Mouse (Mus musculus) liver, embryonic 13.5 days (tissue): Measurements from ENCODE around the gene Osgin1. TPM values are rescaled to one million over a fixed set of nuclear protein-coding genes. Genes with fewer than 3 reads are reported as not detected.

Experiments used
- ATAC-seq: fragments of 200-750 bp; cut with Nextera tagmentation; 2 replicates; pipeline ENCODE4 v1.8.0; 2017; ENCODE audit warnings: low read depth, mild to moderate bottlenecking, moderate number of reproducible peaks, moderate library complexity
- DNase-seq: peaks from one replicate; pipeline ENCODE4 v3.0.0; 2022
- H3K27ac ChIP-seq: fragments of 300-500 bp; sonication (generic); 2 replicates; pipeline ENCODE4 v1.5.1; 2015; ENCODE audit warnings: moderate library complexity, mild to moderate bottlenecking, inconsistent platforms
- H3K27me3 ChIP-seq: fragments of 300-500 bp; sonication (generic); 2 replicates; pipeline ENCODE4 v1.6.1; 2015; ENCODE audit warnings: mild to moderate bottlenecking, inconsistent platforms
- H3K36me3 ChIP-seq: fragments of 300-500 bp; sonication (generic); 2 replicates; pipeline ENCODE4 v1.6.1; 2015; ENCODE audit warnings: mild to moderate bottlenecking, inconsistent platforms
- H3K4me1 ChIP-seq: fragments of 300-500 bp; sonication (generic); replicated peaks from 2 replicates; pipeline ENCODE4 v1.6.1; 2015; ENCODE audit warnings: inconsistent platforms
- H3K4me2 ChIP-seq: fragments of 300-500 bp; sonication (generic); 2 replicates; pipeline ENCODE4 v1.6.1; 2015; ENCODE audit warnings: inconsistent platforms, mild to moderate bottlenecking, moderate library complexity
- H3K4me3 ChIP-seq: fragments of 300-500 bp; sonication (generic); replicated peaks from 2 replicates; pipeline ENCODE4 v1.5.1; 2015; ENCODE audit warnings: mild to moderate bottlenecking, inconsistent platforms
- H3K9ac ChIP-seq: fragments of 300-500 bp; sonication (generic); 2 replicates; pipeline ENCODE4 v1.6.1; 2015; ENCODE audit warnings: mild to moderate bottlenecking, inconsistent platforms
- H3K9me3 ChIP-seq: fragments of 300-500 bp; sonication (generic); replicated peaks from 2 replicates; pipeline ENCODE4 v1.6.1; 2016; ENCODE audit warnings: inconsistent platforms
- WGBS: fragments of 180-500 bp; shearing (Covaris S2); methylation state at CpG from one replicate; pipeline ENCODE4 v1.1.7; 2015; ENCODE audit not compliant: insufficient replicate concordance; 5-methylcytosine and 5-hydroxymethylcytosine counted together
- polyA plus RNA-seq: library from polyadenylated mRNA; unstranded; fragments of >200 nt; fragmentation: Nextera tagmentation; extraction: Ambion mirVana; gene quantifications from 2 replicates; pipeline ENCODE4 v1.2.1, GENCODE M21; 2015

The Osgin1 gene
- polyA plus RNA-seq, 1 experiment from 2014 or later: 13.0 TPM

GRCm38 (mm10) chr8:119466794-119467193, 32.9 kb downstream of the Osgin1 start:
- 60% methylated on average over 10 of the region's 10 CpGs for WGBS
- Histone ChIP-seq H3K4me3 (no peak overlapping the region), H3K9ac (no peak overlapping the region), H3K27me3 (peaks cover 43% of the 10 kb centered on the region), H3K36me3 (no peaks in the 10 kb centered on the region), H3K4me2 (no peak overlapping the region), H3K9me3 (no peaks in the 10 kb centered on the region), H3K4me1 (peaks cover 7% of the 10 kb centered on the region), H3K27ac (no peak overlapping the region)
- DNase-seq: no peak
- no peak for ATAC-seq

GRCm38 (mm10) chr8:119468091-119468490, 34.2 kb downstream of the Osgin1 start:
- Histone ChIP-seq H3K9me3 (no peaks in the 10 kb centered on the region), H3K9ac (no peak overlapping the region), H3K4me1 (peaks cover 7% of the 10 kb centered on the region), H3K27ac (no peak overlapping the region), H3K36me3 (no peaks in the 10 kb centered on the region), H3K4me3 (no peak overlapping the region), H3K4me2 (no peak overlapping the region), H3K27me3 (peaks cover 43% of the 10 kb centered on the region)
- WGBS: 67% methylated on average over 8 of the region's 8 CpGs
- no peak for ATAC-seq
- DNase-seq: no peak

GRCm38 (mm10) chr8:119478684-119479083, 44.8 kb downstream of the Osgin1 start:
- H3K4me3 ChIP-seq: no peak overlapping the region
- no peaks in the 10 kb centered on the region for H3K4me1 ChIP-seq
- H3K4me2 ChIP-seq: no peak overlapping the region
- no peaks in the 10 kb centered on the region for H3K27me3 ChIP-seq
- H3K36me3 ChIP-seq: no peaks in the 10 kb centered on the region
- ATAC-seq (no peak), DNase-seq (no peak)
- H3K9ac ChIP-seq: no peak overlapping the region
- no peak overlapping the region for H3K27ac ChIP-seq
- WGBS: 19% methylated on average over 5 of the region's 5 CpGs
- no peaks in the 10 kb centered on the region for H3K9me3 ChIP-seq

GRCm38 (mm10) chr8:119484145-119484896, 50.4 kb downstream of the Osgin1 start:
- no peak overlapping the region for H3K27ac ChIP-seq
- no peaks in the 10 kb centered on the region for H3K36me3 ChIP-seq
- DNase-seq: no peak
- WGBS: 74% methylated on average over 11 of the region's 11 CpGs
- no peak overlapping the region for H3K4me2 ChIP-seq
- ATAC-seq: no peak
- no peaks in the 10 kb centered on the region for H3K9me3 ChIP-seq
- H3K4me3 ChIP-seq: no peak overlapping the region
- no peaks in the 10 kb centered on the region for H3K27me3 ChIP-seq
- H3K9ac ChIP-seq: no peak overlapping the region
- H3K4me1 ChIP-seq: peaks cover 12% of the 10 kb centered on the region

DNA sequence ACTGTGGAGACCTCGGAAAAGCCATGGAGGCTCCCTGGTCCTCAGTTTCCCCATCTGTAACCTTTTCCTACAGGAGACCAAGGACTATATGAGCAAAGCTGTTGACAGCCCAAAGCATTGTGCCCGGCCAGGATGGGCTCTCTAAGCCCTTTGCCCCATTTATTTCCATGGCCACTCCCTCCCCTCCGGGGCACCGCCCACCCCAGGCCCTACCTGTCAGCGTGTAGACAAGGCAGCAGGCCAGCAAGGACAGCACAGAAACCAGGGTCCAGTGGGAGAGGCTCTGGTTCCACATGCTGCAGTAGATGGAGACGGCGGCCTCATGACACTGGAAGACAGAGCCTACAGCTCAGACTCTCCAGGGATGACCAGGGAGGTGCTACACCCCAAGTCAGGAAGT, 53.2 kb downstream of the Osgin1 start:
- ATAC-seq (no peak), DNase-seq (no peak)
- Histone ChIP-seq H3K4me1 (peaks cover 26% of the 10 kb centered on the region), H3K4me3 (no peak overlapping the region), H3K27ac (no peak overlapping the region), H3K4me2 (no peak overlapping the region), H3K9ac (no peak overlapping the region), H3K27me3 (0 out of 2 replicates have a peak, but pooled peaks cover 9% of the 10 kb centered on the region), H3K36me3 (no peaks in the 10 kb centered on the region), H3K9me3 (no peaks in the 10 kb centered on the region)
- WGBS: 65% methylated on average over 7 of the region's 7 CpGs

Other genes starting within 250 kb of the Osgin1 start
- 86.8 and 94.9 TPM in 2 replicates for gene Hsbp1, start 89.6 kb upstream of the Osgin1 start, polyA plus RNA-seq
- 7.3 and 7.7 TPM in 2 replicates for gene Mlycd, start 39.2 kb upstream of the Osgin1 start, polyA plus RNA-seq
- gene Necab2, start 12.6 kb downstream of the Osgin1 start, polyA plus RNA-seq: 0.05 TPM in 1 of 2 replicates, not detected in the other
- not detected in 2 replicates for gene Slc38a8, start 67.6 kb downstream of the Osgin1 start, polyA plus RNA-seq
- 27.7 and 32.1 TPM in 2 replicates for gene Mbtps1, start 124.6 kb downstream of the Osgin1 start, polyA plus RNA-seq
- 18.5 and 19.8 TPM in 2 replicates for gene Hsdl1, start 141.1 kb downstream of the Osgin1 start, polyA plus RNA-seq
- 0.05 and 0.07 TPM in 2 replicates for gene Dnaaf1, start 141.1 kb downstream of the Osgin1 start, polyA plus RNA-seq
- 6.6 and 6.8 TPM in 2 replicates for gene Taf1c, start 171.1 kb downstream of the Osgin1 start, polyA plus RNA-seq
- not detected in 2 replicates for gene Adad2, start 178.6 kb downstream of the Osgin1 start, polyA plus RNA-seq
- not detected in 2 replicates for gene Kcng4, start 201.6 kb downstream of the Osgin1 start, polyA plus RNA-seq
- gene Wfdc1, start 232.2 kb downstream of the Osgin1 start, polyA plus RNA-seq: 1.2 and 1.3 TPM in 2 replicates